Mouse (Mus musculus) adrenal gland, postnatal 36 days (tissue): Measurements from ENCODE around the gene Wdr5b. TPM values are rescaled to one million over a fixed set of nuclear protein-coding genes. Genes with fewer than 3 reads are reported as not detected.
A peak's percentile ranks its signal among the peaks of the same experiment; 100 is the strongest.
"Not testable (repeated sequence)": the region's sequence is repeated elsewhere in the genome, so short reads cannot be mapped to it uniquely, and the experiment has no call there.

ENCODE experiments used
- DNase-seq, 2 experiments: peaks; one replicate each; pipeline ENCODE4 v3.0.0; 2021; ENCODE audit warnings: mixed read lengths in 1 of 2
- long read RNA-seq, 2 experiments: library from polyadenylated mRNA; stranded (forward); transcript quantifications; one replicate each; pipeline ENCODE4 v2.0.0; 2021; ENCODE audit warnings: borderline sequencing depth in 2 of 2
- total RNA-seq, 2 experiments: library from RNA; stranded (reverse); gene quantifications; 2 replicates each; pipeline ENCODE4 v1.2.3; 2021

Wdr5b gene
- 1 to 10 TPM; 4.2 TPM for total RNA-seq
- long read RNA-seq, experiment 1, partial matches to known transcripts = 0 of 4 reads
- long read RNA-seq, experiment 1, other reads (novel, unspliced or antisense) = 0 of 4 reads
- long read RNA-seq, experiment 2, partial matches to known transcripts = 0 of 2 reads
- long read RNA-seq, experiment 2, other reads (novel, unspliced or antisense) = 0 of 2 reads

DNA sequence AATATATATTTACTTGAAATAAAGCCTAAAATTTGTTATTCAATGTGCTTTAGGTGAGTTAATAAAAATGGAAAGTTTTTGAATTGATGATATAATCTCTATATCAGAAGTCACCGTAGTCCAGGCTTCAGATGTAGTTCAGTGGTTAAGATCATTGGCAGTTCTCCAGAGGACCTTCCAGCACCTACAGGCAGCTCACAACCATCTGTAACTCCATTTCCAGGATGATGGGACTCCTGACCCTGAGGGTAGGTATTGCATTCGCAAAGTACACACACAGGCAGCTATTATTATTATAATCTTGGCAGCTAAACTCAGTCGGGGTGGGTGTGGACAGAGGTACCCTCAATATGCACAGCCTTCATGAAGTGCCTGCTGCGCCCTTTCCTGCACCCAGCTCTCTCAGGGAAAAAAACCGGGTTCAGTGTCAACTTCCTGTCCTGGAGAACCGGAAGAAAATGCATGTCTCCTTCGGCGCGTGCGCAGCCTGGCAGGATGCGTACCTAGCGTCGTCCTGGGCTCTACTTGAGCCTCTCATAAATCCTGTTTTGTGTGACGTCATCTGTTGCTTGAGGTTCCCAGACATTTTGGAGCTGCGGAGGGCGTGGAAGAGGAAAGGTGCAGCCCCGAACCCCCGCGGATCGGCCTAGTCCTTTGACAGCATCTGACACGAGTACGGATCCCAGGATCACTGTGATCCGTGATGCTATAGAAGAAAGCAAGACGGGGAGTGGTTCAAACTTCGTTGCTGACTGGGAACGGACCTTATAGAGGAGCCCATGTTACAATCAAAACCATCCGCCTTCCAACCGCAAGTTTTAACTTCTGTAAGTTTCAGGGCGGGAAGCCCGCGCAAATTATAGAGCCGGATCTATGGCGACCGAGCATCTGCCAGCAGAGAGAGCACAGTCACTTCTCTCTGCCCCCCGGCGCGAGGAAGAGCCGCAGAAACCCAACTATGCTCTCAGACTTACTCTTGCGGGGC is at the start of gene Wdr5b:
Gene Wdr5b, plus strand, starts transcription at position 551 of the 985 bp plus-strand sequence.
- peak; percentile 90 to 93 for DNase-seq

DNA sequence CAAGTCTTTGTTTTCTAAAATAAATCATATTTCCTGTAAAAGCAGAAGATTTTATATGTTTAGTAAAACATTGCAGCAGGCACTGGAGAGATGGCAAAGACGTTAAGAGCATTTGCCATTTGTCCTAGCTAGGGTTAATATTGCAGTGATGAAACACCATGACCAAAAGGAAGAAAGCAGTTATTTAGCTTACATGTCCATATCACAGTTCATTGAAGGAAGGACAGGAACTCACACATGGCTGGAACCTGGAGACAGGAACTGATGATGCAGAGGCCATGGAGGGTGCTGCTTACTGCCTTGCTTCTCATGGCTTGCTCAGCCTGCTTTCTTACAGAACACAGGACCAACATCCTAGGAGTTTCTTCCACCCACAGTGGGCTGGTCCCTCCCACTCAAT is 48.6 kb upstream of the Wdr5b start:
- DNase-seq = no peak

DNA sequence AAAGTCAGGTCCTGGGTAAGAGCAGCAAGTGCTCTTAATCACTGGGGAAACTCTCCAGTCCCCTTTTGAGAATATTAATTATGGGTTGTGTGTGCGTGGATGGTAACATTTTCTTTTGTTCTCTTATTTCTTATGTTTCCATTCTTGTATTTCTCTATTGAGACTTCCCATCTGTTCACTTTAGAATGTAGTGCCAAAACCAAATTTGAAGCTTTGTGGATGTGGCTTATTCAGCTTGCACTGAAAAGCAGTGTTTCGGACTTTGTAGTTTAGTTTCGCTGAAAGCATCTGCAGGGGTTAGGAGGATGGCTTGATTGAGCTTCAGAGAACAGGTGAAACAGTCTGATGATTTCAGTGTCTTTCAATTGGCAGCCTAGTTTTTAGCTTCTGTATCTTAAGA is 47.7 kb upstream of the Wdr5b start:
- no peak for DNase-seq

DNA sequence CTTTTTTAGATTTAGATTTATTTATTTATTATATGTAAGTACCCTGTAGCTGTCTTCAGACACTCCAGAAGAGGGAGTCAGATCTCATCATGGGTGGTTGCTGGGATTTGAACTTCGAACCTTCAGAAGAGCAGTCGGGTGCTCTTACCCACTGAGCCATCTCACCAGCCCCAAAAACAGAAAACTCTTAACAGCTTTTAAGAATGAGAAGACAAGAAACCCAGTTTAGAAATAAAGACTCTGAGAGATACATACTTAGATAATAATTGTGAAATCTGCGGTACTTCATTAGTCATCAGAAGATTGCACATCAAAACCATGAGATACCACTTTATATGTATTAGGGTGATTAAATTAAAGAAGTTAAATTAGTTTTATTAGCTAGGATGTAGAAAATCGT is 42.1 kb upstream of the Wdr5b start:
- not testable (repeated sequence) for DNase-seq

DNA sequence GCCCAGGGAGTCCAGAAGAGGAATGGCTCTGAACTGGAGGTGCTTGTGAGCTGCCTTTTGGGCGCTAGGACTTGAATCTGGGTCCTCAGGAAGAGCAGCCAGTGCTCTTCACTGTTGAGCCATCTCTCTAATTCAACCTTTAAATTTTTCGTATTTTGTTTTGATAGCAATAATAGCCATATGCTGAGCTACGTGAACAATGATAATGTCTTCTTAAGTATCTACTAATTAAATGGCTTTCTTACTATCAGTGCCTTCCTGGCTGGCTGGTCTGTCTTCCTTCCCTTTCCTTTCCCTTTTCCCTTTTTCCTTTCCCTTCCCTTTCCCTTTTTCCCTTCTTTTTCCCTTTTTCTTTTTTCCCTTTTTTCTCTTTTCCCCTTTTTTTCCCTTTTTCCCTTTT is 32.6 kb upstream of the Wdr5b start:
- no peak for DNase-seq

DNA sequence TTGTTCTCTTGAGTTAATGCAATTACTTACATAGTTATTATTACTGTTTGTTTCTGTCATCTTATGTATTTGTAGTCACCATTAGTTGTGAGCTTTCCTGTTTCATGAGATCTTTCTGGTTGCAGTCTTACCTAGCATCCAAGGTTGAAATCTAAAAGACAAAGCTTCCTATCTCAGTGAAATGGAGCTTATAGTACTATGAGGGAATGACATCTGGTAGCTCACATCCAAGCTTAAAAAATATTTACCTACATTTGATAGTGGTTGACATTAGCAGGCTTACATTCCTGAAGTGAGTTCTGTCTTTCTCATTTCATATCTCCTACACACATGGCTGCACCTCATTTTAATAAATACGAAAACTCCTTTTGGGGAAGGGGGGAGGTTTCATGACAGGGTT is 24.7 kb upstream of the Wdr5b start:
- no peak for DNase-seq

DNA sequence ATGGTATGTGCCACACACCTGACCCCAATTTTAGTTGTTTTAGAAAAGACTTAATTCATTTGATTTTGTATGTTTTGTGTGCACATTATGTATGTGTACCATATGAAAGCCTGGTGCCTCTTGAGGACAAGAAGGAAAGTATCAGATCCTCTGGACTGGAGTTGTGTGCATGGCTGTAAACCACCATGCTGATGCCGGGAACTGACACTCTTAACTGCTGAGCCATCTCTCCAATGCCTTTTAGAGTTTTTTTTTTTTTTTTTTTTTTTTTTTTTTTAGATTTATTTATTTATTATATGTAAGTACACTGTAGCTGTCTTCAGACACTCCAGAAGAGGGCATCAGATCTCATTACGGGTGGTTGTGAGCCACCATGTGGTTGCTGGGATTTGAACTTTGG is 12.9 kb upstream of the Wdr5b start:
- not testable (repeated sequence) for DNase-seq

DNA sequence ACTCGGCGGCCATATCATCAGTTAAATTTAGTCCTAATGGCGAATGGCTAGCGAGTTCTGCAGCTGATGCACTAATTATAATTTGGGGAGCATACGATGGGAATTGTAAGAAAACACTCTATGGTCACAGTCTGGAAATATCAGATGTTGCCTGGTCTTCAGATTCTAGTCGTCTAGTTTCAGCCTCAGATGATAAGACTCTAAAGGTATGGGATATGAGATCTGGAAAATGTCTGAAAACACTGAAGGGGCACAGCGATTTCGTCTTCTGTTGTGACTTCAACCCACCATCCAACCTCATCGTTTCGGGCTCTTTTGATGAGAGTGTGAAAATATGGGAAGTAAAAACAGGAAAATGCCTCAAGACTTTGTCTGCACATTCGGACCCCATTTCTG is 633 bp downstream of the Wdr5b start:
- no peak for DNase-seq

DNA sequence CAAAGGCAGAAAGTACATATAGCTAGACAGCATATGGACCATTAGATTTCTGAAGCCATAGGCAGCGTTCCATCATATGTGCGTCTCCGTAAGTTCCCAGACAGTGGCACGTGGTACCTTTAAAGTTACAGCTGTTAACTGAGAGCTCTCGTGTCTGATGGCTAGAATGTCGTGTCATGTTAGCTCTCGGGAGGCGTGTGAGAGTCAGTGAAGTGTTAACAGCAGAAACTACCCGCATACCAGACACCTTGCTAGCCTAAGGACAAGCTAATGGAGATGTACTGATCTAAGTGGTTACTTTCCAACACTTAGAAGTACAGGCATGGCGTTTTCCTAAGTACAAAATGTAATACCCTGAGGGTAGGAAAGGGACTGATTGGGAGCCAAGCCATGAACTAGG is 2.1 kb downstream of the Wdr5b start:
- DNase-seq = no peak

DNA sequence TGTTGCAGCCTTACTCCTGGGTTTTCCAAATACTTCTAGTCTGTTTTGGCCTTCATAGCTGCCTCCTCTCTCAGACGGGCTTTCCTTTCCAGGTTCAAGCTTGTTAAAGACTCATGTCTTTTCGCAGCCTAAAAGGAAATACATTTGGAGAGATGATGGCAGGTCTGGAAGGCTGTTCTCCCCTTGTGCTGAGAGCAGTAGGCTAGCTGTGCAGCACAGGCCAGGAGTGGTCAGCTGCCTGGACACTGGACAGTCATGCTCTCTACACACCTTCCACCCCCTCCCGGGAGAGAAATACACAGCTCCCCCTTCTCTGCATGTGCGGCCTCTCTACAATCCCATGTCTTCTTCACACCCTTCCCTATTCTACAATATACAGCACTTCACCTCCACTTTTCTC is 3.0 kb downstream of the Wdr5b start:
- DNase-seq = no peak

DNA sequence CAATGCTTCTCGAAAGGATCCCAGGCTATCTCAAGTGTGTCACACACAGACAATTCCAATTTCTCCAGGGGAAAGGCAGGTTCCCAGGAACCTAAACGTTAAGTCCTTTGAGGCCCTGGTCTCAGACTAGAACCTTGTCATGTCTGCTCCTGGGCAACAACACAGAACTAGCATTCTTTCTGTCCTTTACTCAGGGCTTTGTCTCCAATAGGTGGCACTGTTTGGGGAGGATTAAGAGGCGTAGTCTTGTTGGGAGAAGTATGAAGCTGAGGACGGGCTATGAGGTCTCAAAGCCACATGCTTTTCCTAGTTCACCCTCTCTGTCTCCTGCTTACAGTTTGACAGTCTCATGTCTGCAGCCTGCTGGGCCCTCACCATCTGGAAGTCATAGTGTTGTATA is 6.5 kb downstream of the Wdr5b start:
- DNase-seq = no peak

DNA sequence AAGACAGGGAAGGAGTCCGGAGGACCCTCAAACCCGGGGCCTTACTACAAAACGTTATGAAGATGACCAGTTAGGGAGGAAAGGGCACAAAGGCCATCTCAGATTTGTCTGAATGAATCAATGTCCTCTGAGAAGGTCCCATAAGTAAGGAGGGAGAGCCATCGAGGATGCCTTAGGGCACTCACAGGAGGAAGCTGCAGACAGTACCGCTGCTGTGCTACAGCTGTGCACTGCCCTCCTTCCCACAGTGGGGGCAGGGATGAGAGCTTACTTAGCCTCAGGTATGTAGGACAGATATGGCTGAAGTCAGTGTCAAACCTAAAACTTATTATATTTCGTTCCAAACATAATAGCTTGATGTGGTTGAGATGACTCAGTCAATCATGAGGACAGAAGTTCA is 10.5 kb downstream of the Wdr5b start:
- no peak for DNase-seq

DNA sequence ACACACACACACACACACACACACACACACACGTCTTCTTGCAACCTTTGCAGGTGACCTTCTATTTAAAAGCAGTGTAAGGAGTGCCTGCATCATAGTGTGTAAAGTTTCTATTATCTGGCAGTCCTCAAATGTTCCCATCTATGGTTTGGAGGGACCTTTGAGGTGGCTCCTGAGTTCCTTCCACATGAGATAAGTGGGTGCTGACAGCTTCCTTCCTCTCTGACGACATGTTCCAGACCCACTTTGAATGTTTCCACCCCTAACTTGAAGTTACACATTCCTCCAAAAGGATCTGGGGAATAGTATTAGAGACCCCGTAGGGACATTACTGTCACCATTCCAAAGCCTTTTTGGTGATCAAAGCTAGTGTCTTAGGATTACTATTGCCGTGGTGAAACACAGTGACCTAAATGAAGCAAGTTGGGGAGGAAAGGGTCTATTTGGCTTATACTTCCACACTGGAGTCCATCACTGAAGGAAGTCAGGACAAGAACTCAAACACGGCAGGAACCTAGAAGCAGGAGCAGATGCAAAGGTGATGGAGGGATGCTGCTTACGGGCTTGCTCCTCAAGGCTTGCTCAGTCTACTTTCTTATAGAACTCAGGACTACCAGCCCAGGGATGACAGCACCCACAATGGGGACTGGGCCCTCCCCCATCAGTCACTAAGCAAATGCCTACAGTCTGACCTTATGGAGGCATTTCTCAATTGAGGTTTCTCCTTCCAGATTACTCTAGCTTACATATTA is 12.7 kb downstream of the Wdr5b start:
- DNase-seq = no peak

DNA sequence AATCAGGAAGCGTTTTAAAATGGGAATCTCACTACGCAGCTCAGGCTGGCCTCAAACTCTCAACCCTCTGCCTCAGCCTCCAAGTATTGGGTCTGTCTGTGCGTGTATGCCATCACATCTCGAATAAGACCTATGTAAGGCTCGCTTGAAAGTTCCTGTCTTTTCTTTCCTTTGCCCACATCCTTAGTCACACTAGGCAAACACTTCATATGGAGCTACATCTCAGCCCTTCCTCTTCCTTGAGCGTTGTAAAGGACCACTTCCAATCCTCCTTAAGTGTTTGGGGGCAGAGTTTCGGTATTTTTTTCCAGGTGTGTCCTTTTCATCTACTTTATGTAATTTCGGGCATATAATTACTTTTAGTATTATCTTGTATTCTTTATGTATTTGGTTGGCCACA is 13.9 kb downstream of the Wdr5b start:
- DNase-seq = no peak

DNA sequence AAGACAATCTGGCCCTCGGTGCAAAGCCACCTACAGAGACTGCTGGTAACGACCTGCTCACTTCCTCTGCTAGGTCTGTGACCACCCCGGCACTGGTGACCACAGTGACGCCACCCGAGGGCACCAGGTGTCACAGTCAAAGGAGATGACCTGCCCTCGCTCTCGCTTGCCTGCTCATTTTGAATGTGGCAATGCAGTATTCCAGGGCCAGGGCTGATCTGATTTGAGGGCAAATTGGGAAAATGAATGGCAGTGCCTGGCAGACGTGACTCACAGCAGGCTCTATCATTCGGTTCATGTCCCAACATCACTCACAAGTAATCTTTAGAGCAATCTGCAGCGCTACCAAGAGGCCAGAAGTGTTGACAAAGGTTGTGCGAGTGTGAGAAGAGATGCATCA is 15.4 kb downstream of the Wdr5b start:
- DNase-seq = peak in 1 of 2 experiments; percentile 31

DNA sequence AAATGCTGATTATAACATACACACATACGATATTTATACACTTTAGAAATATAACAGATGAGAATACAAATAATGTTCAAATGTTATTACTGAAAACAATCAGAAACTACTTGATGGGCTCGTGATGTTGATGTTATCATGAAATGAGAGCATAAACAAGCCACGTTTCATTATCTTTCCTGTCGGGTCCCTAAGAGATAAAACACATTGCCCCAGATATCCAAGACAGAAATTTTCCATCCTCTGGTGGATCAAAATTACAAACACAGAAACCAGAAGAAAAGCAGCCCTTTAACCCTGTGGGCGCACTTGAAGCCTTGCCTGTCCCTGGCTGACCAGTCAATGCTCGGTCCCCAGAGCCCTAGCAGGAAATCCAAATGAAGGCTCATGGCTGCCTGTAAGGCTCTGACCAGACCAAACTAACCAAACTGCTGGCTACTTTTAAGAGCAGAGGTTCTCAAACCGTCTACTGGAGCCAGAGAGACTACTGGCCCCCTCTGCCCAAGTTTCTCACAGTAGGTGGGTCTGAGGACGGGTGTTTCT is 17.0 kb downstream of the Wdr5b start:
- no peak for DNase-seq

DNA sequence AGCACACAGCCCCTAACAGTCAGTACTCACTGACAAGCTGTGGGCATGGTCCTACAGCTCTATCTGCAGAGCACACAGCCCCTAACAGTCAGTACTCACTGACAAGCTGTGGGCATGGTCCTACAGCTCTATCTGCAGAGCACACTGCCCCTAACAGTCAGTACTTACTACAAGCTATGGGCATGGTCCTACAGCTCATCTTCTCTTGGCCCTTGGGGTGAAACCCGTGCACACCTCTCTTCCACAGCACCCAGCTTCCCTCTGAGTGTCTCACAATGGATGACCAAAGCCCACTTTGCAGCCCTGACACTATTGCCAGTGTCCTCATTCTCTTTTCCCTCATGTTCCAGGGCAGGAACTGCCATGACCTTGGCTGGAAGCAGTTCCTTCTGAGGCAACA is 21.5 kb downstream of the Wdr5b start:
- not testable (repeated sequence) for DNase-seq

DNA sequence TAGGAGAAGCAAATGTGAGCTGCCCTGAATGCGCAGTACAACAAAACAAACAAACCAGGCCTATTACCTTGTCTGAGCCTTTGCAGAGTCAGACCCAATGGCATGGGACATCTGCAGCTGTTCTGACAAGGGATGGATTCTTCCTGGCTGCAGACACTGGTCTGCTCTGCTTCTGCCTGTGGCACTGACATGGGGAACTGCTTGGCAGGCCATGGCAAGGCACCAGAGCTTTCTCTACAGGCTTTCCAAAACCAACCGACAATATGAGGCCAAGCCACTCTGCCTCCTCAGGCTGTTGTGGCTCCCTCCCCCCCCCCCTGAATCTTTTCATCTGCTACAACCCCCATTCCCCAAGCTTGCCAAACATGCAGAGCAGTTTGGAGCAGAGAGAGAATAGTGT is 22.3 kb downstream of the Wdr5b start:
- DNase-seq = no peak

DNA sequence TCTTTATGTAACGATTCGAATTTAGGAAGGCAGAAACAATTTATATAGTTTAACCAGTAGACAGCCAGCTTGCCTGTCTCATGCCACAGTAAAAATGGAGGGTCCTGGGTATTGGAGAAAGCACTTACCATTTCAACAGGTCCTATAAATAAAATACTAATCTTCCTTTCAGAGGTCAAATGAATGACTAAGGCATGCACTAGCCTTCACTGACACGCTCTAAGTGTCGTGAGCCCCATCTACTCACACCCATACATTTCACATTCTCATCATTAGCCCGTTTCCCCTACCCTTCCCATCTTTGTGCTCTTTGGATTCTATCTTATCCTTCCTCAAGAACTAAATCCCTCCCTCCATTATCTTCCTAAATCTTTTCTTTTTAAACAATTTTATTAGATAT is 23.9 kb downstream of the Wdr5b start:
- no peak for DNase-seq

DNA sequence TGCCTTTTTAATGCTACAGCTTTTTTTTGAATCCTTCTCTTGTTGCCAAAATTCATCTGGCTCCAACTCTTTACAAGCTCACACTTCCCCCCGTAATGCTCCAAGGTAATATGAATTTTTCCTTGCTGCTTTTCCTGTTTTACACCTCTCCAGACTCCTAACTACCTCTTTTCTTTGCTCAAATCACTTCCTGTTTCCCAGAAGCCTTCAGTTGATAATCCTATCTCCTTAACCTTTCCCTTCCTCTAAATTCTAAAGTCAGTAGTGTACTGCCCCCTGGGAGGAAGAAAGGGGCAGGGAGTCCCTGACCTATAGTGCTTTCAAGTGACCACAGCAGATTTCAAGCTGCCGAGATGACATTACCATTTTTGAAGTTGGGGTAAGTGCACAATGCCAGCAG is 26.7 kb downstream of the Wdr5b start:
- no peak for DNase-seq

DNA sequence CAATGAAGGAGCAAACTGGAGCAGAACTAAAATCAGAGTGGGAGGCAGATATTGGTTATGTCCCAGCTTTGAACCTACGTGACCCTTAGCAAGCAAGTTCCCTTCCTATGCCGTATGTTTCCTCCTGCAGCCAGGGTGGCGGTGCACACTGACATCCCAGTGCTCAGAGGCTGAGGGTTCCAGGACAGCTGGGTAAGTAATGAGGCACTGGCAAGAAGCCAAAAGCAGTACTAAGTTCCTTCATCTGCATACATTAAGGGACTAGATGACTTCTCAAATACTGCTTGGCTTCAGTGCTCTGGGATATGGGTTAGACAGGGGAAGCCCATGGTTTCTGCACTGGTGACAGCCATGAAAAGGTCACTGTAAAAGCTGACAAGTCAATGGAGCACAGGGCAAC is 27.4 kb downstream of the Wdr5b start:
- DNase-seq = no peak

DNA sequence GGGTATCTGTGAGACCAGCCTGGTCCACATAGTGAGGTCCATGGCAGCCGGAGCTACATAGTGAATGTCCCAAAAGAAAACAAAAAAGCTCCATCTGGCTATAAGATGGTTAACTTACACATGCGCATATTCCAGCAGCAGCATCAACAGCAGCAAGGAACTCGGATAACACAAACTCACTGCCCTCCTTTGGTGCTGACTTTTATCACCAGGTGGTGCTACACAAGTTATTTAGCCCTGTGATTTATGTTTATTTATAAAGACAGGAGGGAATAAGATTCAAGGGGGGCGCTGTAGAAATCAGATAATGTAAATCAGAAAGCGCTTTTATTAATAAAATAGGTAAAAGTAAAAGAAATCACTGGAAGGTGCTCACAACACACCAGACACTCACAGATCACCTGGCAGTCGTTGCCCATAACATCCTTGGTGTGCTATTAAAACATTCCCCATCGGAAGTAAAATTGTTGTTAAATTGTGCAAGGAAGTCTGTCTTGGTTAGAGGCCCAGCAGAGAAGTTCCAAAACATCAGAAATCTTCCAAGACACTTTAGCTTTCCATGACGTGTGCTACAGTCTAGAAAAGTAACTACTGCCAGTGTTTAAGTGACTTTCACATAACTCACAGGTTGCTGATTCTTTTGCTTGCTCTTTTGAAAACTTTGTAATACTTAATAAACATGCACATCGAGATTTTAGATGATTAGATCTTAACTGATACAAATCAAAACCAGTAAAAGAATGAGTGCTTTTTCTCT is 29.0 kb downstream of the Wdr5b start:
- DNase-seq = no peak
